Mouse (Mus musculus) brain, embryonic 14.5 days (tissue): ENCODE results near the gene Prop1.

Source experiments
- CTCF ChIP-seq: fragments of 200-500 bp; IDR thresholded peaks from 2 replicates; pipeline ENCODE4 v1.5.1; 2012; ENCODE audit warnings: inconsistent platforms, mild to moderate bottlenecking, moderate library complexity, borderline replicate concordance; ENCODE audit not compliant: insufficient read depth, insufficient read length; ENCODE audit errors: extremely low read depth
- POLR2A ChIP-seq: fragments of 200-500 bp; IDR thresholded peaks from 2 replicates; pipeline ENCODE4 v1.6.1; 2012; ENCODE audit warnings: mild to moderate bottlenecking, inconsistent platforms, borderline replicate concordance; ENCODE audit not compliant: poor library complexity, insufficient read depth, insufficient read length, severe bottlenecking; ENCODE audit errors: extremely low read depth

DNA sequence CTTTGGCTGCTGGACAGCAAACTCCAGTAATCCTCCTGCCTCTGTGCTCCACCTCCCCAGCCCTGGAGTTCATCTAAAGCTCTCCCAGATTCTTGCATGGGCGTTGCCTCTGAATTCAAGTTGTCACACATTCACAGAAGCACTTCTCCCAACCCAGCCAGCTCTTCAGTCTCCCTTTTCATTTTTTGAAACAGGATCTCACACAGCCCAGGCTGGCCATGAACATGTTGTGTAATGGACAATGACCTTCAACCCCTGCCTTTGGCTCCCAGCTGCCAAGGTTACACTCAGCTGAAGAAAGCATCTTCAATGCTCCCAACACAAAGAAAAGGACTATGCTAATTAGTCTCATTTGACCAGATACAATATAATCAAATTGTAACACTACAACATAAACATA is 40.3 kb downstream of the Prop1 start:
- TF ChIP-seq POLR2A (no peak), CTCF (no peak)
